Mouse (Mus musculus) kidney, postnatal 0 days (tissue): ENCODE data around the gene Gm13289. TPM values are rescaled to one million over a fixed set of nuclear protein-coding genes. Genes with fewer than 3 reads are reported as not detected.
"Not testable (repeated sequence)": the region's sequence is repeated elsewhere in the genome, so short reads cannot be mapped to it uniquely, and the experiment has no call there.

Experiments
- ATAC-seq: fragments of 200-750 bp; cut with Nextera tagmentation; replicated peaks from 2 replicates; pipeline ENCODE4 v1.8.0; 2017; ENCODE audit warnings: low read depth, moderate number of reproducible peaks, moderate TSS enrichment, moderate library complexity; ENCODE audit not compliant: low FRiP score
- DNase-seq: peaks from one replicate; pipeline ENCODE4 v3.0.0-alpha.2; 2016; ENCODE audit warnings: low spot score
- H3K27ac ChIP-seq: fragments of 300-500 bp; sonication (generic); 2 replicates; pipeline ENCODE4 v1.5.1; 2014; ENCODE audit warnings: mild to moderate bottlenecking
- H3K27me3 ChIP-seq: fragments of 300-500 bp; sonication (generic); 2 replicates; pipeline ENCODE4 v1.6.1; 2014; ENCODE audit warnings: low read length, mixed read lengths; ENCODE audit not compliant: insufficient read depth
- H3K36me3 ChIP-seq: fragments of 300-500 bp; sonication (generic); 2 replicates; pipeline ENCODE4 v1.6.1; 2014; ENCODE audit warnings: low read length, mixed read lengths; ENCODE audit not compliant: insufficient read depth
- H3K4me1 ChIP-seq: fragments of 300-500 bp; sonication (generic); replicated peaks from 2 replicates; pipeline ENCODE4 v1.6.1; 2014; ENCODE audit warnings: antibody characterized with exemption, low read length, mixed read lengths; ENCODE audit not compliant: insufficient read depth
- H3K4me2 ChIP-seq: fragments of 300-500 bp; sonication (generic); 2 replicates; pipeline ENCODE4 v1.6.1; 2014; ENCODE audit warnings: mild to moderate bottlenecking, low read length, moderate library complexity, mixed read lengths
- H3K4me3 ChIP-seq: fragments of 300-500 bp; sonication (generic); replicated peaks from 2 replicates; pipeline ENCODE4 v1.5.1; 2014; ENCODE audit warnings: low read depth, low read length
- H3K9ac ChIP-seq: fragments of 300-500 bp; sonication (generic); 2 replicates; pipeline ENCODE4 v1.6.1; 2014; ENCODE audit warnings: low read depth, low read length
- H3K9me3 ChIP-seq: fragments of 300-500 bp; sonication (generic); replicated peaks from 2 replicates; pipeline ENCODE4 v1.6.1; 2016; ENCODE audit warnings: low read length, inconsistent platforms, mixed read lengths
- CTCF ChIP-seq: IDR thresholded peaks from 2 replicates; pipeline ENCODE4 v1.5.1; 2016; ENCODE audit warnings: antibody characterized with exemption, low read depth, mild to moderate bottlenecking, moderate library complexity
- WGBS: fragments of 180-500 bp; shearing (Covaris S2); extraction: QIAGEN DNeasy Blood & Tissue Kit; methylation state at CpG from one replicate; pipeline ENCODE4 v1.1.7; 2014; 5-methylcytosine and 5-hydroxymethylcytosine counted together
- polyA plus RNA-seq: library from polyadenylated mRNA; unstranded; fragments of >200 nt; fragmentation: Nextera tagmentation; extraction: Ambion mirVana; gene quantifications from 2 replicates; pipeline ENCODE4 v1.2.1, GENCODE M21; 2015

Gene Gm13289
- polyA plus RNA-seq = not detected in 2 replicates

GRCm38 (mm10) chr4:88776622-88777021 is at the start of gene Gm13289:
Gene Gm13289, plus strand, starts transcription at chr4:88776922.
- not testable (repeated sequence) for H3K27ac ChIP-seq, ATAC-seq, H3K36me3 ChIP-seq, DNase-seq, H3K9me3 ChIP-seq, H3K4me2 ChIP-seq, H3K4me1 ChIP-seq, H3K9ac ChIP-seq, H3K27me3 ChIP-seq, H3K4me3 ChIP-seq
- no CpG with 5 or more reads among the region's 29 CpGs for WGBS

- Histone ChIP-seq H3K36me3 (no peaks in the 10 kb centered on the region), H3K4me1 (no peaks in the 10 kb centered on the region), H3K27me3 (no peaks in the 10 kb centered on the region), H3K27ac (no peak overlapping the region), H3K9ac (no peak overlapping the region), H3K4me2 (no peak overlapping the region), H3K4me3 (no peak overlapping the region), H3K9me3 (no peaks in the 10 kb centered on the region)
- ATAC-seq = 0 out of 2 replicates have a peak, but pooled peaks have one; percentile 55
- DNase-seq = peak; percentile 81
- peak; percentile 79 for TF ChIP-seq CTCF
- 0% methylated on average over 1 of the region's 1 CpGs for WGBS
Observed at GRCm38 (mm10) chr4:88727324-88727723, 49.4 kb upstream of the Gm13289 start.

GRCm38 (mm10) chr4:88738480-88738879 is 38.2 kb upstream of the Gm13289 start:
- Histone ChIP-seq H3K9me3 (no peaks in the 10 kb centered on the region), H3K4me1 (no peaks in the 10 kb centered on the region), H3K4me2 (no peak overlapping the region), H3K27me3 (no peaks in the 10 kb centered on the region), H3K4me3 (no peak overlapping the region), H3K27ac (no peak overlapping the region), H3K36me3 (no peaks in the 10 kb centered on the region), H3K9ac (no peak overlapping the region)
- WGBS = 6% methylated on average over 2 of the region's 2 CpGs
- ATAC-seq = no peak
- peak; percentile 91 for TF ChIP-seq CTCF
- DNase-seq = peak; percentile 79

GRCm38 (mm10) chr4:88739036-88739435 is 37.7 kb upstream of the Gm13289 start:
- H3K9ac ChIP-seq = no peak overlapping the region
- no peak overlapping the region for H3K27ac ChIP-seq
- no peak overlapping the region for H3K4me2 ChIP-seq
- H3K4me1 ChIP-seq = no peaks in the 10 kb centered on the region
- no peak for DNase-seq
- no peaks in the 10 kb centered on the region for H3K9me3 ChIP-seq
- no peaks in the 10 kb centered on the region for H3K36me3 ChIP-seq
- 89% methylated on average over 6 of the region's 6 CpGs for WGBS
- no peaks in the 10 kb centered on the region for H3K27me3 ChIP-seq
- TF ChIP-seq CTCF = no peak
- H3K4me3 ChIP-seq = no peak overlapping the region
- ATAC-seq = no peak

GRCm38 (mm10) chr4:88741426-88741825 is 35.3 kb upstream of the Gm13289 start:
- Histone ChIP-seq H3K27ac (no peak overlapping the region), H3K4me3 (no peak overlapping the region), H3K4me2 (no peak overlapping the region), H3K9ac (no peak overlapping the region), H3K9me3 (no peaks in the 10 kb centered on the region), H3K4me1 (no peaks in the 10 kb centered on the region), H3K27me3 (no peaks in the 10 kb centered on the region), H3K36me3 (no peaks in the 10 kb centered on the region)
- no peak for TF ChIP-seq CTCF
- ATAC-seq (no peak), DNase-seq (no peak)
- WGBS = 85% methylated on average over 4 of the region's 4 CpGs

GRCm38 (mm10) chr4:88742771-88743371 is 33.9 kb upstream of the Gm13289 start:
- 70% methylated on average over 7 of the region's 7 CpGs for WGBS
- peak; percentile 40 for DNase-seq
- no peaks in the 10 kb centered on the region for H3K9me3 ChIP-seq
- no peaks in the 10 kb centered on the region for H3K27me3 ChIP-seq
- peak; percentile 48; the same call in 1 of the 2 replicates for TF ChIP-seq CTCF
- no peaks in the 10 kb centered on the region for H3K36me3 ChIP-seq
- no peak for ATAC-seq
- no peak overlapping the region for H3K27ac ChIP-seq
- no peaks in the 10 kb centered on the region for H3K4me1 ChIP-seq
- no peak overlapping the region for H3K4me2 ChIP-seq
- no peak overlapping the region for H3K9ac ChIP-seq
- no peak overlapping the region for H3K4me3 ChIP-seq

- Histone ChIP-seq H3K4me2 (no peak overlapping the region), H3K4me1 (no peaks in the 10 kb centered on the region), H3K9me3 (no peaks in the 10 kb centered on the region), H3K36me3 (no peaks in the 10 kb centered on the region), H3K27ac (no peak overlapping the region), H3K4me3 (no peak overlapping the region), H3K9ac (no peak overlapping the region), H3K27me3 (no peaks in the 10 kb centered on the region)
- TF ChIP-seq CTCF = no peak
- no peak for DNase-seq
- ATAC-seq = no peak
- 56% methylated on average over 3 of the region's 3 CpGs for WGBS
Observed at GRCm38 (mm10) chr4:88744207-88744606, 32.5 kb upstream of the Gm13289 start.
